Mouse (Mus musculus) spleen, postnatal 4 days (tissue): ENCODE measurements around the gene Olfr560.

ENCODE experiments used
- DNase-seq, 2 experiments: peaks; one replicate each; pipeline ENCODE4 v3.0.0; 2022; ENCODE audit warnings: low spot score in 2 of 2

The Olfr560 gene

DNA sequence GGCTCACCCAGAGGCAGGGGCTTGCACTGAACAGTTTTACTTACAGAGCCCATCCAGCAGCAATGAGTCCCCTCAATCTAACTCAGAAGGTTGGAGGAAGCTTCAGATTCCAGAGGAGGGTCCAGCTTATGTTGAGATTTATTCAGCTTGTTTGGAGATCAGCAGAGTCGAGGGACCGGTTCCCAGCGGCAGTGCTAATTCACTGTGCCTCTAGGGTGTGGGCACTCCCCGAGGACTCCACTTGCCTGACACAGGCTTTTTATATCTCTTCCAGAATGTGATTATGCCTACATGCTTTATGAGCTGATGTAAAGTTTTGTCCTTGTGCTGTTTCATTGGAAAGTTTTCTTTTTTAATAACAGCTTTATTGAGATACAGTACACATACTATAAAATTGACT, at the start of gene Olfr560, which contains the start of gene Olfr78:
TSS of gene Olfr560 (minus strand) at position 101 of the 400 bp plus-strand sequence.
TSS of gene Olfr78 (minus strand) at position 206 of the 400 bp plus-strand sequence.
- DNase-seq, result no peak

DNA sequence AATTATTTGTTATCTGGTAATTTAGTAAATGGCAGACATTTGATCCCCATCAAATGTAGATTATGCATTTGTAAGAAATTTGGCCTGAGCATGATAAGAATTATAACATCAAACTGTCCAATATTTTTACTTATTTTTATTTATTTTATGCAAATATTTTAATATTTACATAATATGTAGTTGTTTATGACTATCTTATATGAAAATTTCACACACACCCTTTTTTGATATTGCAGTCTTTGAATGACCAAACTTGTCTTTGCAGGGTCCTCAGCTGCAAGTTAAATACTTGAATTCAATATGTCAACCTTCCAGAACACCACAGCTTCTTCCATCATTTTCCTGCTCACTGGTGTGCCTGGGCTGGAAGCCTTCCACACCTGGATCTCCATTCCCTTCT, 44.0 kb upstream of the Olfr560 start, which contains the start of gene Olfr564:
TSS of gene Olfr564 (plus strand) at position 301 of the 400 bp plus-strand sequence.
- no peak for DNase-seq

DNA sequence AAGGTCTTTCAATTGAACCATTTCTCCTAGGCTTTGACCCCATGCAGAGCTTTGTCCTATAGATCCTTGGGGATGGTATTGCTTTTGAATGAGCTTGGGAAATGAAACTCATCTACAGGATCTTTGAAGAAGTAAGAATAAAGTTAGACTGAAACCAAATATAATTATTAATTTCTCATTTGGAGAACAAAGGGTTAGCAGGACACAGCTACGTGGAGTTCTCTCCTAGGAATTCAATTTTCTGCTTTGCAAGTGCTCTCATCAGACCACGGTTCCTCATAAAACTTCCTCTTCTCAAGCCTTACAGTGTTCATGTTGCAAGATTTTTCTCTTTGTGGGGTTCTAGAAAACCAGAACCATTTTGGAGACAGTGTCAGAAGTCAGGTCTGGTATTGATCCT, 11.8 kb upstream of the Olfr560 start, which contains the start of gene Olfr561:
TSS of gene Olfr561 (plus strand) at position 301 of the 400 bp plus-strand sequence.
- no peak for DNase-seq

DNA sequence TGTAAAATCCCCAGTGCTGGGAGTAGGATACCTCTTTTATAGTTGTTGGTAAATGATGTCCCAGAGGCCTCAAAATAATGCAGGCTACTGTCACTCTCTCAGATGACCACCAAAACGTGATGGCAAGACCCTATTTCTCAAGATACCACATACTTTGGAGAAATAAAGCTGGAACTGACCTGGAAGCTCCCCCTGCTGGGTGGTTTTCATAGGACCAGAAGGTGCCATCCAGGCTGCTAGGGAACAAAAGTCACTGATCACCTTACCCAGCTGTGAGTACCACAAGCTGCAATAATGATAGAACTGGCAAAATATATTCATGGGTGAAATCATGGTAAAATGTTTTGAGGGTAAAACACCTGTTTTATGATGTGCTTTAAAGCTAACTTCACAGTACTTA, 7.1 kb downstream of the Olfr560 start:
- no peak for DNase-seq

DNA sequence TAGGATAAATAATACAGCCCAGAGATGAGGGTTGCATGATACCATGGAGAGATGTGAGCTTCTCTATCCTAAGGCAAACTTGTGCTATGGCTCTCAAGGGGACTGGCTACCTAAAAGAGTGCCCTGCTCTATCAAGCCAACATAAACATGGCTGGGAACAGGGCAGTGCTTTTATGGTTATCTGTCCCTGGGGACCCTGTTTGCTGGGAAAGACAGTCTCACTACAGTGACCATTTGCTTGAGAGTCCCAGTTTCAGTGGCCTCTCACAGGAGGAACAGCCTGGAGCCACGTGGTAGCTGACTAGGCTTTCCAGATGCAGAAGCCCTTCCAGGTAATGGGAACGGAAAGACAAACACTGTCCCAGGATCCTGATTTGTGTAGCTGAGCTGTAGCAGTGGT, 21.5 kb downstream of the Olfr560 start:
- no peak for DNase-seq

DNA sequence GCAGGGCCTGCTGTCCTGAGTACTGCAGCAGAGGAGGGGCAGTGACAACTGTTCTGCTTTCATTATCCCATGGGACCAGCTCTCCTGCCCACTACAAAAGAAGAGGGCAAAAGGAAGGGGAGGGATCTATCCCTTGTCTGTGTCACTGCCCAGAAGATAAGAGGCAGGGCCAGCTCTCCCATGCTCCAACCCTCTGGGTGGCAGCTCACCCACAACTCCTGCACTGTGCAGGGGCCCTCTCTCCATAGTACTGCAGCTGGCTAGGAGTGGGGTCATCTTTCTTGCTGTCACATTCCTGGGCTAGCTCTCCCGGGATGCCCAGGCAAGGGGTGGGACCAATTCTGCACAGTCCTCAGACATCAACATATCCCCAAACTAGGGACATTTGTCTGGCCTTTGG, 25.4 kb downstream of the Olfr560 start:
- no peak for DNase-seq

DNA sequence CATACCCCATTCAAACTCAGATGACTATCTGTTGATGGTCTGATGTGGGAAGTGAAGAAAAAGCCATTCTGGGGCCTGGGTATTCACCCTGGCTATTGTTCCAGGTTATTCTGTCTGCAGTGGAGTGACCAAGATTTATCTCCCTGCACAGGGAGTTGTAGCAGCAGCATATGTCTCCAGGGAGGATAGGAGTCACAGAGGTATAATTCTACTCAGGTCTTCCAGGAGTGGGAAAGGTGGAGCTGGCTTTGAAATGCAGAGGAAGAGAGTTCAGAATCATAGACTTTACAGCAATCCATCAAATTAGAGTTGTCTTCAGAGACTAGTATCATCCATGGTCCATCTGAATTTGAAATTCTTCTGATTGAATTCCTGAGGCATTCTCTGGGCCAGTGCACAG, 31.8 kb downstream of the Olfr560 start, which contains the start of gene Olfr559:
TSS of gene Olfr559 (minus strand) at position 101 of the 400 bp plus-strand sequence.
- DNase-seq, result no peak

DNA sequence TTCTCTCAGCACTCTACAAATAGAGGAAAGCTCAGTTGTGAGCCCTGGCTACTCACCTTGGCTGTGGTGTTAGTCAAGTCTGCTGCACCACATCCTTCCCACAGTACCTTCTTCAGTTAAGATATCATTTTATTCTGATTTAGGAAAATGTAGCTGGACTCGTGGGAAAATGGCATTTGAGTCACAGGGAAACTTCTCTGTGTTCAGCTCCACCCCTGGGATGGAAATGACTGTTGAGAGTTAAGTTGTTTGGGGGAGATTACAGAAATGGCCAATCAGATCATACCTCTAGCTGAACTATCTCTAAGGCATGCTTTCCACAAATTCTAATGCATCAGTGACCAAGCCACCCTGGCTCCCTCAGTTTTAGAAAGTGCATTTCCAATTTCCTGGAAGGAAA, 40.2 kb downstream of the Olfr560 start, which contains the start of gene Olfr33:
TSS of gene Olfr33 (minus strand) at position 101 of the 400 bp plus-strand sequence.
- no peak for DNase-seq

DNA sequence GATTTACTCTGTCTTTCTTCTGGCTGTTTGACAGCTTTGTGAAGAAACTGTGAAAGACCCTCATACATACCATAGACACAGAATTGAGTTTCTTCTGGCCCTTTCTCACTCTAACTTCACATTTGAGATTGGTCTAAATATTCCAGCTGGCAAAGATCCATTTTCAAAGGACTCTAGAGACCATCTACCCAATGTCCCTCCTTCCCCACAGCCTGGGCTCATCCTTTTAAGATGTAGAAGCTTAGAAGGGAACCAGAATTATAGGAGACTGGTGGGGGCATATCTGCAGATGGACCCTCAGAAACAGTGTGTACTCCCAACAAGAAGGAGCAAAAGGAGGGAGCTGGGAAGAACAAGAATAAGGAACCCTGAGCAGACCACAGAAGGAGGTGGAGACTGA, 57.3 kb downstream of the Olfr560 start, which contains the start of gene Olfr558:
TSS of gene Olfr558 (plus strand) at position 301 of the 400 bp plus-strand sequence.
- no peak for DNase-seq
